Mouse (Mus musculus): ENCODE data around the gene 2410004P03Rik. TPM values are rescaled to one million over a fixed set of nuclear protein-coding genes. Genes with fewer than 3 reads are reported as not detected.
"Not testable (repeated sequence)": the region's sequence is repeated elsewhere in the genome, so short reads cannot be mapped to it uniquely, and the experiment has no call there.

The 2410004P03Rik gene
- polyA plus RNA-seq, 1 experiment: 11.2 TPM

- no peak overlapping the region for H3K4me3 ChIP-seq (replicated peaks; ENCODE audit: extremely low read depth, low read depth, low read length)
- TF ChIP-seq POLR2A (IDR thresholded peaks at IDR 0.05; ENCODE audit: borderline replicate concordance, extremely low read depth, low read depth, low read length) (no peak), CTCF (IDR thresholded peaks at IDR 0.05; ENCODE audit: insufficient read depth, low read length) (peak; percentile 43; the same call in 1 of the 2 replicates)
- WGBS: 36% methylated on average over 13 of the region's 13 CpGs
Observed at GRCm38 (mm10) chr12:17032694-17033463, 21.4 kb upstream of the 2410004P03Rik start.

GRCm38 (mm10) chr12:17024554-17025110, 13.1 kb upstream of the 2410004P03Rik start:
- no peak for DNase-seq
- H3K4me3 ChIP-seq (replicated peaks; ENCODE audit: extremely low read depth, low read depth, low read length): no peak overlapping the region
- 86% methylated on average over 6 of the region's 6 CpGs for WGBS
- H3K4me1 ChIP-seq (ENCODE audit: control insufficient read depth, insufficient read depth, low read length): no peaks in the 10 kb centered on the region
- no peak for TF ChIP-seq CTCF (IDR thresholded peaks at IDR 0.05; ENCODE audit: insufficient read depth, low read length)
- no peak for TF ChIP-seq POLR2A (IDR thresholded peaks at IDR 0.05; ENCODE audit: borderline replicate concordance, extremely low read depth, low read depth, low read length)

More at GRCm38 (mm10) chr12:17032694-17033463, 21.4 kb upstream of the 2410004P03Rik start:
- no peaks in the 10 kb centered on the region for H3K4me1 ChIP-seq (ENCODE audit: control insufficient read depth, insufficient read depth, low read length)
- peak; percentile 68 for DNase-seq

- no peak overlapping the region for H3K4me3 ChIP-seq (replicated peaks; ENCODE audit: extremely low read depth, low read depth, low read length)
- 88% methylated on average over 4 of the region's 4 CpGs for WGBS
Observed at GRCm38 (mm10) chr12:17022145-17022544, 10.6 kb upstream of the 2410004P03Rik start.

GRCm38 (mm10) chr12:17021125-17021524, 9.6 kb upstream of the 2410004P03Rik start:
- not testable (repeated sequence) for H3K4me3 ChIP-seq (replicated peaks; ENCODE audit: extremely low read depth, low read depth, low read length); H3K4me1 ChIP-seq (ENCODE audit: control insufficient read depth, insufficient read depth, low read length); DNase-seq
- 73% methylated on average over 4 of the region's 4 CpGs for WGBS

More at GRCm38 (mm10) chr12:17022145-17022544, 10.6 kb upstream of the 2410004P03Rik start:
- no peak for DNase-seq
- TF ChIP-seq CTCF (IDR thresholded peaks at IDR 0.05; ENCODE audit: insufficient read depth, low read length) (no peak), POLR2A (IDR thresholded peaks at IDR 0.05; ENCODE audit: borderline replicate concordance, extremely low read depth, low read depth, low read length) (no peak)
- H3K4me1 ChIP-seq (ENCODE audit: control insufficient read depth, insufficient read depth, low read length): no peaks in the 10 kb centered on the region

- TF ChIP-seq CTCF (IDR thresholded peaks at IDR 0.05; ENCODE audit: insufficient read depth, low read length): peak; percentile 51; the same call in 1 of the 2 replicates
- TF ChIP-seq POLR2A (IDR thresholded peaks at IDR 0.05; ENCODE audit: borderline replicate concordance, extremely low read depth, low read depth, low read length): no peak
- H3K4me1 ChIP-seq (ENCODE audit: control insufficient read depth, insufficient read depth, low read length): no peaks in the 10 kb centered on the region
- peak; percentile 63 for DNase-seq
- H3K4me3 ChIP-seq (replicated peaks; ENCODE audit: extremely low read depth, low read depth, low read length): no peak overlapping the region
- 30% methylated on average over 4 of the region's 4 CpGs for WGBS
Observed at GRCm38 (mm10) chr12:17018468-17018867, 6.9 kb upstream of the 2410004P03Rik start.

- Histone ChIP-seq H3K4me1 (ENCODE audit: control insufficient read depth, insufficient read depth, low read length) (no peaks in the 10 kb centered on the region), H3K4me3 (replicated peaks; ENCODE audit: extremely low read depth, low read depth, low read length) (no peak overlapping the region)
- WGBS: 61% methylated on average over 2 of the region's 2 CpGs
- DNase-seq: no peak
- TF ChIP-seq CTCF (IDR thresholded peaks at IDR 0.05; ENCODE audit: insufficient read depth, low read length) (no peak), POLR2A (IDR thresholded peaks at IDR 0.05; ENCODE audit: borderline replicate concordance, extremely low read depth, low read depth, low read length) (no peak)
Observed at GRCm38 (mm10) chr12:17015711-17016110, 4.2 kb upstream of the 2410004P03Rik start.

GRCm38 (mm10) chr12:17012067-17012899, 756 bp upstream of the 2410004P03Rik start:
- Histone ChIP-seq H3K4me3 (replicated peaks; ENCODE audit: extremely low read depth, low read depth, low read length) (no peak overlapping the region), H3K4me1 (ENCODE audit: control insufficient read depth, insufficient read depth, low read length) (no peaks in the 10 kb centered on the region)
- no peak for DNase-seq
- no peak for TF ChIP-seq POLR2A (IDR thresholded peaks at IDR 0.05; ENCODE audit: borderline replicate concordance, extremely low read depth, low read depth, low read length)
- TF ChIP-seq CTCF (IDR thresholded peaks at IDR 0.05; ENCODE audit: insufficient read depth, low read length): no peak
- WGBS: 81% methylated on average over 2 of the region's 2 CpGs

GRCm38 (mm10) chr12:17009466-17009865, 2.1 kb downstream of the 2410004P03Rik start:
- no peak for TF ChIP-seq POLR2A (IDR thresholded peaks at IDR 0.05; ENCODE audit: borderline replicate concordance, extremely low read depth, low read depth, low read length)
- TF ChIP-seq CTCF (IDR thresholded peaks at IDR 0.05; ENCODE audit: insufficient read depth, low read length): no peak
- no peak for DNase-seq
- Histone ChIP-seq H3K4me1 (ENCODE audit: control insufficient read depth, insufficient read depth, low read length) (no peaks in the 10 kb centered on the region), H3K4me3 (replicated peaks; ENCODE audit: extremely low read depth, low read depth, low read length) (no peak overlapping the region)
- WGBS: 95% methylated on average over 6 of the region's 6 CpGs

- WGBS: 50% methylated on average over 4 of the region's 4 CpGs
- H3K4me1 ChIP-seq (ENCODE audit: control insufficient read depth, insufficient read depth, low read length): peaks cover 5% of the 10 kb centered on the region; the same call in 1 of the 2 replicates
- no peak overlapping the region for H3K4me3 ChIP-seq (replicated peaks; ENCODE audit: extremely low read depth, low read depth, low read length)
- TF ChIP-seq CTCF (IDR thresholded peaks at IDR 0.05; ENCODE audit: insufficient read depth, low read length) (no peak), POLR2A (IDR thresholded peaks at IDR 0.05; ENCODE audit: borderline replicate concordance, extremely low read depth, low read depth, low read length) (no peak)
- no peak for DNase-seq
Observed at GRCm38 (mm10) chr12:17001211-17001610, 10.3 kb downstream of the 2410004P03Rik start.

Measured in lung, adult 2 months (tissue).